Mouse (Mus musculus): ENCODE data around the gene Prg3.

GRCm38 (mm10) chr2:85012679-85013078 is 24.7 kb downstream of the Prg3 start:
- TF ChIP-seq CTCF (IDR thresholded peaks at IDR 0.05; ENCODE audit: control insufficient read depth, insufficient read depth, insufficient read length) (no peak), MYOD1 (IDR thresholded peaks at IDR 0.05; ENCODE audit: control insufficient read depth, insufficient read length, low read depth) (no peak), CEBPB (IDR thresholded peaks at IDR 0.05; ENCODE audit: low read depth) (no peak), MAX (IDR thresholded peaks at IDR 0.05) (no peak)

Measured in C2C12 (cell line).